Mouse (Mus musculus): ENCODE measurements at regions not wholly inside any gene's neighbourhood (a gene's known extent, or its start where the extent isn't known, plus 50 kb on each side); places are given as distances from the start of the nearest gene placed in this dataset.

DNA sequence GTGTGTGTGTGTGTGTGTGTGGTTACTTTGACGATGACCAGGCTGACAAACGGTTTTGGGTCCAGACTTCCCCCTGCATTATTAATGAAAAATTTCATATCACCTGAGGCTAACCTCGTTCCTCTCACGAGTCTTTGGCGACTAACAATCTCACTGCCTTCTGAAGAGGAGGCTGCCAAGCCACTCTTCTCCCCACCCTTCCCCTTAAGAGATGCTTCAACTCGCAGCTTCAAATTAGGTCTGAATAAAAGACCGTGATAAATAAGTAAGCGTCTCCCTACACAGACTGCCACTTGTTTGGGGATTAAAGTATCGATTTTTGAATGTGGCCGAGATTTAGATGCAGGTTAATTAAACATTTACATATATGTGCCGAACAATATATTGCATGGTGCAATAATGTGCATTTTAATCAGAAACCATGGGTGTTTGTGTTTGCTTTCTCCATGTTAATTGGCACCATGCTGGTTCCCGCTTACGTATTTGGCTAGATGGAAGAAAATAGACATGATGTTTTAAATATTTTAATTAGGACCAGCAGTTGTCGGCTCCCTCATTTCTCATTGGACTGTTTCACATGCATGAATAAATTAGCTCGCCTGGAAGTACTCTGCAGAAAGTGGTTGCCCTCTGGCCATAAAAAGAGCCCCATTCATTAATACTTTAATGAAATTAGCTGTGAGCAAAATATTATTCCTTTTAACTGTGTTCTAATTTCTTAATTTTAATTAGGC, 139.1 kb downstream of the Anxa2 start:
- H3K4me3 ChIP-seq (ENCODE audit: low read depth, low read length): no peak overlapping the region
- no peaks in the 10 kb centered on the region for H3K36me3 ChIP-seq (replicated peaks)
- ATAC-seq (ENCODE audit: extremely low read depth, insufficient number of reproducible peaks, low FRiP score, poor library complexity, severe bottlenecking) (no peak), DNase-seq (ENCODE audit: low spot score) (no peak)
- no peaks in the 10 kb centered on the region for H3K4me1 ChIP-seq (ENCODE audit: insufficient read depth, low read depth, low read length)
- TF ChIP-seq GATA2 (IDR thresholded peaks at IDR 0.05; ENCODE audit: borderline replicate concordance, low read depth, low read length): no peak
- TF ChIP-seq POLR2AphosphoS5 (IDR thresholded peaks at IDR 0.05; ENCODE audit: insufficient replicate concordance, low read depth, low read length): no peak
- no peak for TF ChIP-seq TAL1 (conservative IDR thresholded peaks at IDR 0.05; ENCODE audit: low read depth, low read length)
- no peak for TF ChIP-seq CTCF (IDR thresholded peaks at IDR 0.05; ENCODE audit: low read depth, low read length)
- TF ChIP-seq GATA1 (IDR thresholded peaks at IDR 0.05; ENCODE audit: borderline replicate concordance, low read length): no peak
- H3K27me3 ChIP-seq (ENCODE audit: insufficient read depth, low read length): no peaks in the 10 kb centered on the region
- no peaks in the 10 kb centered on the region for H3K9me3 ChIP-seq (replicated peaks)

DNA sequence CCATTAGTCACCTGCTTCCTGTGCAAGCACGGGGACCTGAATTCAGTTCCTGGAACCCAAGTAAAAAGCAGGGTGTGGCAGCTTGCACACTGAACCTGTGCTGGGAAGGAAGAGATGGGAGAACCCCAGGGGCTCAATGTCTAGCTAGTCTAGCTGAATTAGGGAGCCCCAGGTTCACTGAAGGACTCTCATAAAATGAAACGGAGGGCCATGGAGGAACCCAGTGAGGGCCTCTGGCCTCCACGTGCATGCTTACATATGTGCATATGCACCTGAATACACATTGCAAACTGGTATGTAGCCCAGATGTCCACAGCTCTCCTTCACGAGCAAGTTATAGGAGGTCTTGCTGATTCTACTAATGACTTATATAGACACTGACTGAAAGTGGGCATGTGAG, 135.4 kb downstream of the Anxa2 start:
- ATAC-seq (ENCODE audit: extremely low read depth, insufficient number of reproducible peaks, low FRiP score, poor library complexity, severe bottlenecking): no peak
- no peak for DNase-seq (ENCODE audit: low spot score)
- Histone ChIP-seq H3K4me3 (ENCODE audit: low read depth, low read length) (no peak overlapping the region), H3K36me3 (replicated peaks) (no peaks in the 10 kb centered on the region), H3K27me3 (ENCODE audit: insufficient read depth, low read length) (no peaks in the 10 kb centered on the region), H3K4me1 (ENCODE audit: insufficient read depth, low read depth, low read length) (no peaks in the 10 kb centered on the region), H3K9me3 (replicated peaks) (no peaks in the 10 kb centered on the region)
- no peak for TF ChIP-seq GATA1 (IDR thresholded peaks at IDR 0.05; ENCODE audit: borderline replicate concordance, low read length)
- TF ChIP-seq GATA2 (IDR thresholded peaks at IDR 0.05; ENCODE audit: borderline replicate concordance, low read depth, low read length): no peak
- no peak for TF ChIP-seq CTCF (IDR thresholded peaks at IDR 0.05; ENCODE audit: low read depth, low read length)
- no peak for TF ChIP-seq TAL1 (conservative IDR thresholded peaks at IDR 0.05; ENCODE audit: low read depth, low read length)
- TF ChIP-seq POLR2AphosphoS5 (IDR thresholded peaks at IDR 0.05; ENCODE audit: insufficient replicate concordance, low read depth, low read length): no peak

- TF ChIP-seq GATA2 (IDR thresholded peaks at IDR 0.05; ENCODE audit: borderline replicate concordance, low read depth, low read length): no peak
- no peak for DNase-seq (ENCODE audit: low spot score)
- no peak for ATAC-seq (ENCODE audit: extremely low read depth, insufficient number of reproducible peaks, low FRiP score, poor library complexity, severe bottlenecking)
Observed at GRCm38 (mm10) chr9:69587096-69587495, 133.7 kb downstream of the Anxa2 start.

GRCm38 (mm10) chr9:69581236-69581635, 127.8 kb downstream of the Anxa2 start:
- no peak for DNase-seq (ENCODE audit: low spot score)
- no peaks in the 10 kb centered on the region for H3K4me1 ChIP-seq (ENCODE audit: insufficient read depth, low read depth, low read length)
- ATAC-seq (ENCODE audit: extremely low read depth, insufficient number of reproducible peaks, low FRiP score, poor library complexity, severe bottlenecking): no peak

More at GRCm38 (mm10) chr9:69587096-69587495, 133.7 kb downstream of the Anxa2 start:
- no peaks in the 10 kb centered on the region for H3K9me3 ChIP-seq (replicated peaks)
- no peaks in the 10 kb centered on the region for H3K27me3 ChIP-seq (ENCODE audit: insufficient read depth, low read length)
- H3K36me3 ChIP-seq (replicated peaks): no peaks in the 10 kb centered on the region
- H3K4me3 ChIP-seq (ENCODE audit: low read depth, low read length): no peak overlapping the region
- H3K4me1 ChIP-seq (ENCODE audit: insufficient read depth, low read depth, low read length): no peaks in the 10 kb centered on the region

DNA sequence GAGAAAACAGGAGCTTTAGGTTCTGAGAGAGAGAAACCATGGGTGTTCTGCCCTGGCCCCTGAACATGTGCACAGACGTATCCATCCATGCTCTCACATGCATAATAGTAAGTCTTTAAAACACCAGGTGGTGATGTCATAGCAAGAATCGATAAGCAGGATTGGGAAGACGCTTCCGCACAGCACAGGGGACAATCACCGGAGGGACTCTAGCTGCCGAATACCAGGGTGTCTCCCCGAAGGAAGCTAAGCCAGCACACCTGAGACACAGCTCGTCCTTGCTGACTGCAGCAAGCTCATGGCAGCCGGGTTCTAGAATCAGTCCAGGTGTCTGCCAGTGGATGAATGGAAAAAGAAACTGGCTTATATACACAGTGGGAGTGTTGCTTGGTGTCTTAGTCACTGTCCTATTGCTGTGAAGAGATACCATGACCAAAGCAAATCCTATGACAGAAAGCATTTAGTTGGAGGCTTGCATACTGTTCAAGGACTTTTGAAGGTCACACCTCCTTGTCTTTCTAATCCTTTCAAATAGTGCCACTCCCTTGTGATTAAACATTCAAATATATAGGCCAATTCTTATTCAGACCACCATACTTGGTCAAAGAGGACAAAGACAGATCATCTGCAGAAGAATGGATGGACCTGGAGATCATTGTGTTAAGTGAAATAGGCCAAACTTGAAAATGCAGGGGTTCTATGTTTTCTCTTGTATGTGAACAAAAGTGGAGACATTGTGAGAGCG, 124.4 kb downstream of the Anxa2 start:
- Histone ChIP-seq H3K4me1 (ENCODE audit: insufficient read depth, low read depth, low read length) (no peaks in the 10 kb centered on the region), H3K27me3 (ENCODE audit: insufficient read depth, low read length) (no peaks in the 10 kb centered on the region), H3K36me3 (replicated peaks) (no peaks in the 10 kb centered on the region), H3K4me3 (ENCODE audit: low read depth, low read length) (no peak overlapping the region), H3K9me3 (replicated peaks) (no peaks in the 10 kb centered on the region)
- no peak for TF ChIP-seq GATA2 (IDR thresholded peaks at IDR 0.05; ENCODE audit: borderline replicate concordance, low read depth, low read length)
- TF ChIP-seq GATA1 (IDR thresholded peaks at IDR 0.05; ENCODE audit: borderline replicate concordance, low read length): no peak
- TF ChIP-seq POLR2AphosphoS5 (IDR thresholded peaks at IDR 0.05; ENCODE audit: insufficient replicate concordance, low read depth, low read length): no peak
- no peak for TF ChIP-seq CTCF (IDR thresholded peaks at IDR 0.05; ENCODE audit: low read depth, low read length)
- no peak for TF ChIP-seq TAL1 (conservative IDR thresholded peaks at IDR 0.05; ENCODE audit: low read depth, low read length)
- no peak for DNase-seq (ENCODE audit: low spot score)
- no peak for ATAC-seq (ENCODE audit: extremely low read depth, insufficient number of reproducible peaks, low FRiP score, poor library complexity, severe bottlenecking)

More at GRCm38 (mm10) chr9:69581236-69581635, 127.8 kb downstream of the Anxa2 start:
- Histone ChIP-seq H3K4me3 (ENCODE audit: low read depth, low read length) (no peak overlapping the region), H3K27me3 (ENCODE audit: insufficient read depth, low read length) (no peaks in the 10 kb centered on the region), H3K9me3 (replicated peaks) (no peaks in the 10 kb centered on the region), H3K36me3 (replicated peaks) (no peaks in the 10 kb centered on the region)
- no peak for TF ChIP-seq GATA2 (IDR thresholded peaks at IDR 0.05; ENCODE audit: borderline replicate concordance, low read depth, low read length)
- no peak for TF ChIP-seq GATA1 (IDR thresholded peaks at IDR 0.05; ENCODE audit: borderline replicate concordance, low read length)
- no peak for TF ChIP-seq POLR2AphosphoS5 (IDR thresholded peaks at IDR 0.05; ENCODE audit: insufficient replicate concordance, low read depth, low read length)

- ATAC-seq (ENCODE audit: extremely low read depth, insufficient number of reproducible peaks, low FRiP score, poor library complexity, severe bottlenecking) (no peak), DNase-seq (ENCODE audit: low spot score) (no peak)
- Histone ChIP-seq H3K9me3 (replicated peaks) (no peaks in the 10 kb centered on the region), H3K27me3 (ENCODE audit: insufficient read depth, low read length) (no peaks in the 10 kb centered on the region), H3K36me3 (replicated peaks) (no peaks in the 10 kb centered on the region), H3K4me3 (ENCODE audit: low read depth, low read length) (no peak overlapping the region), H3K4me1 (ENCODE audit: insufficient read depth, low read depth, low read length) (no peaks in the 10 kb centered on the region)
- no peak for TF ChIP-seq GATA2 (IDR thresholded peaks at IDR 0.05; ENCODE audit: borderline replicate concordance, low read depth, low read length)
Observed at GRCm38 (mm10) chr9:69575386-69575785, 122.0 kb downstream of the Anxa2 start.

Data from G1E (cell line).